Mouse (Mus musculus): ENCODE results near the gene Sh3bgr. TPM values are rescaled to one million over a fixed set of nuclear protein-coding genes. Genes with fewer than 3 reads are reported as not detected.

Gene Sh3bgr
- polyA plus RNA-seq, 1 experiment from 2014 or later = 1.4 TPM

GRCm38 (mm10) chr16:96191531-96192506 is 8.4 kb upstream of the Sh3bgr start, which contains the start of gene Lca5l:
TSS of gene Lca5l (minus strand) at chr16:96192271.
- H3K9me3 ChIP-seq (ENCODE audit: control insufficient read depth, low read length) = no peaks in the 10 kb centered on the region
- no peaks in the 10 kb centered on the region for H3K36me3 ChIP-seq (ENCODE audit: control insufficient read depth, insufficient read depth, low read length)
- WGBS = under 1% methylated on average over 76 of the region's 77 CpGs
- H3K9ac ChIP-seq (replicated peaks; ENCODE audit: low read depth, low read length) = peak within 1 kb of the TSS; percentile 84
- H3K4me3 ChIP-seq (ENCODE audit: low read depth, low read length) = peak within 1 kb of the TSS; percentile 90
- peak within 1 kb of the TSS; percentile 64 for H3K4me2 ChIP-seq (ENCODE audit: low read depth, low read length)
- no peaks in the 10 kb centered on the region for H3K27me3 ChIP-seq (ENCODE audit: control insufficient read depth, insufficient read depth, low read length)
- H3K27ac ChIP-seq (ENCODE audit: low read depth, low read length) = peak within 1 kb of the TSS; percentile 67
- ATAC-seq (ENCODE audit: low read depth) = peak; percentile 97
- H3K4me1 ChIP-seq (ENCODE audit: control insufficient read depth, insufficient read depth, low read length) = no peaks in the 10 kb centered on the region

GRCm38 (mm10) chr16:96200702-96201028 is 415 bp downstream of the Sh3bgr start:
- ATAC-seq (ENCODE audit: low read depth) = no peak
- no peaks in the 10 kb centered on the region for H3K27me3 ChIP-seq (ENCODE audit: control insufficient read depth, insufficient read depth, low read length)
- H3K4me2 ChIP-seq (ENCODE audit: low read depth, low read length) = peak overlapping the region; percentile 42
- H3K4me3 ChIP-seq (ENCODE audit: low read depth, low read length) = no peak overlapping the region
- H3K9ac ChIP-seq (replicated peaks; ENCODE audit: low read depth, low read length) = no peak overlapping the region
- no peak overlapping the region for H3K27ac ChIP-seq (ENCODE audit: low read depth, low read length)
- no peaks in the 10 kb centered on the region for H3K4me1 ChIP-seq (ENCODE audit: control insufficient read depth, insufficient read depth, low read length)
- WGBS = 30% methylated on average over 9 of the region's 9 CpGs
- no peaks in the 10 kb centered on the region for H3K9me3 ChIP-seq (ENCODE audit: control insufficient read depth, low read length)
- H3K36me3 ChIP-seq (ENCODE audit: control insufficient read depth, insufficient read depth, low read length) = no peaks in the 10 kb centered on the region

- 73% methylated on average over 11 of the region's 11 CpGs for WGBS
- H3K27me3 ChIP-seq (ENCODE audit: control insufficient read depth, insufficient read depth, low read length) = no peaks in the 10 kb centered on the region
- H3K36me3 ChIP-seq (ENCODE audit: control insufficient read depth, insufficient read depth, low read length) = no peaks in the 10 kb centered on the region
- no peaks in the 10 kb centered on the region for H3K4me1 ChIP-seq (ENCODE audit: control insufficient read depth, insufficient read depth, low read length)
- H3K27ac ChIP-seq (ENCODE audit: low read depth, low read length) = no peak overlapping the region
- no peak overlapping the region for H3K4me3 ChIP-seq (ENCODE audit: low read depth, low read length)
- no peaks in the 10 kb centered on the region for H3K9me3 ChIP-seq (ENCODE audit: control insufficient read depth, low read length)
- no peak for ATAC-seq (ENCODE audit: low read depth)
- H3K4me2 ChIP-seq (ENCODE audit: low read depth, low read length) = no peak overlapping the region
- H3K9ac ChIP-seq (replicated peaks; ENCODE audit: low read depth, low read length) = no peak overlapping the region
Observed at GRCm38 (mm10) chr16:96201485-96202232, 1.4 kb downstream of the Sh3bgr start.

GRCm38 (mm10) chr16:96209789-96210188 is 9.5 kb downstream of the Sh3bgr start:
- H3K9ac ChIP-seq (replicated peaks; ENCODE audit: low read depth, low read length) = no peak overlapping the region
- no peak overlapping the region for H3K4me2 ChIP-seq (ENCODE audit: low read depth, low read length)
- H3K4me3 ChIP-seq (ENCODE audit: low read depth, low read length) = no peak overlapping the region
- H3K4me1 ChIP-seq (ENCODE audit: control insufficient read depth, insufficient read depth, low read length) = no peaks in the 10 kb centered on the region
- WGBS = 78% methylated on average over 10 of the region's 10 CpGs
- H3K36me3 ChIP-seq (ENCODE audit: control insufficient read depth, insufficient read depth, low read length) = no peaks in the 10 kb centered on the region
- H3K27ac ChIP-seq (ENCODE audit: low read depth, low read length) = no peak overlapping the region
- no peaks in the 10 kb centered on the region for H3K27me3 ChIP-seq (ENCODE audit: control insufficient read depth, insufficient read depth, low read length)
- H3K9me3 ChIP-seq (ENCODE audit: control insufficient read depth, low read length) = no peaks in the 10 kb centered on the region
- ATAC-seq (ENCODE audit: low read depth) = no peak

GRCm38 (mm10) chr16:96210856-96211255 is 10.6 kb downstream of the Sh3bgr start:
- no peaks in the 10 kb centered on the region for H3K9me3 ChIP-seq (ENCODE audit: control insufficient read depth, low read length)
- no peak overlapping the region for H3K4me2 ChIP-seq (ENCODE audit: low read depth, low read length)
- H3K36me3 ChIP-seq (ENCODE audit: control insufficient read depth, insufficient read depth, low read length) = no peaks in the 10 kb centered on the region
- H3K4me1 ChIP-seq (ENCODE audit: control insufficient read depth, insufficient read depth, low read length) = no peaks in the 10 kb centered on the region
- no peak overlapping the region for H3K27ac ChIP-seq (ENCODE audit: low read depth, low read length)
- H3K27me3 ChIP-seq (ENCODE audit: control insufficient read depth, insufficient read depth, low read length) = no peaks in the 10 kb centered on the region
- WGBS = 96% methylated on average over 7 of the region's 7 CpGs
- H3K9ac ChIP-seq (replicated peaks; ENCODE audit: low read depth, low read length) = no peak overlapping the region
- H3K4me3 ChIP-seq (ENCODE audit: low read depth, low read length) = no peak overlapping the region
- ATAC-seq (ENCODE audit: low read depth) = no peak

- H3K4me1 ChIP-seq (ENCODE audit: control insufficient read depth, insufficient read depth, low read length) = no peaks in the 10 kb centered on the region
- WGBS = 92% methylated on average over 4 of the region's 4 CpGs
- no peak for ATAC-seq (ENCODE audit: low read depth)
- no peak overlapping the region for H3K9ac ChIP-seq (replicated peaks; ENCODE audit: low read depth, low read length)
- no peak overlapping the region for H3K4me2 ChIP-seq (ENCODE audit: low read depth, low read length)
- H3K4me3 ChIP-seq (ENCODE audit: low read depth, low read length) = no peak overlapping the region
- H3K27me3 ChIP-seq (ENCODE audit: control insufficient read depth, insufficient read depth, low read length) = no peaks in the 10 kb centered on the region
- H3K9me3 ChIP-seq (ENCODE audit: control insufficient read depth, low read length) = no peaks in the 10 kb centered on the region
- H3K36me3 ChIP-seq (ENCODE audit: control insufficient read depth, insufficient read depth, low read length) = no peaks in the 10 kb centered on the region
- no peak overlapping the region for H3K27ac ChIP-seq (ENCODE audit: low read depth, low read length)
Observed at GRCm38 (mm10) chr16:96213027-96213426, 12.8 kb downstream of the Sh3bgr start.

GRCm38 (mm10) chr16:96221491-96221890 is 21.2 kb downstream of the Sh3bgr start:
- ATAC-seq (ENCODE audit: low read depth) = no peak
- H3K4me1 ChIP-seq (ENCODE audit: control insufficient read depth, insufficient read depth, low read length) = no peaks in the 10 kb centered on the region
- no peak overlapping the region for H3K4me3 ChIP-seq (ENCODE audit: low read depth, low read length)
- H3K9me3 ChIP-seq (ENCODE audit: control insufficient read depth, low read length) = no peaks in the 10 kb centered on the region
- WGBS = 82% methylated on average over 5 of the region's 5 CpGs
- no peak overlapping the region for H3K4me2 ChIP-seq (ENCODE audit: low read depth, low read length)
- H3K27me3 ChIP-seq (ENCODE audit: control insufficient read depth, insufficient read depth, low read length) = no peaks in the 10 kb centered on the region
- H3K9ac ChIP-seq (replicated peaks; ENCODE audit: low read depth, low read length) = no peak overlapping the region
- H3K27ac ChIP-seq (ENCODE audit: low read depth, low read length) = no peak overlapping the region
- no peaks in the 10 kb centered on the region for H3K36me3 ChIP-seq (ENCODE audit: control insufficient read depth, insufficient read depth, low read length)

- no peak overlapping the region for H3K4me3 ChIP-seq (ENCODE audit: low read depth, low read length)
- ATAC-seq (ENCODE audit: low read depth) = no peak
- 82% methylated on average over 3 of the region's 3 CpGs for WGBS
Observed at GRCm38 (mm10) chr16:96221959-96222358, 21.7 kb downstream of the Sh3bgr start.

GRCm38 (mm10) chr16:96222452-96222851 is 22.2 kb downstream of the Sh3bgr start:
- no peaks in the 10 kb centered on the region for H3K27me3 ChIP-seq (ENCODE audit: control insufficient read depth, insufficient read depth, low read length)
- no peaks in the 10 kb centered on the region for H3K4me1 ChIP-seq (ENCODE audit: control insufficient read depth, insufficient read depth, low read length)
- no peak for ATAC-seq (ENCODE audit: low read depth)
- H3K27ac ChIP-seq (ENCODE audit: low read depth, low read length) = no peak overlapping the region
- no peak overlapping the region for H3K4me2 ChIP-seq (ENCODE audit: low read depth, low read length)
- 84% methylated on average over 1 of the region's 1 CpGs for WGBS
- H3K9ac ChIP-seq (replicated peaks; ENCODE audit: low read depth, low read length) = no peak overlapping the region
- no peaks in the 10 kb centered on the region for H3K36me3 ChIP-seq (ENCODE audit: control insufficient read depth, insufficient read depth, low read length)
- no peak overlapping the region for H3K4me3 ChIP-seq (ENCODE audit: low read depth, low read length)
- H3K9me3 ChIP-seq (ENCODE audit: control insufficient read depth, low read length) = no peaks in the 10 kb centered on the region

More at GRCm38 (mm10) chr16:96221959-96222358, 21.7 kb downstream of the Sh3bgr start:
- Histone ChIP-seq H3K27ac (ENCODE audit: low read depth, low read length) (no peak overlapping the region), H3K36me3 (ENCODE audit: control insufficient read depth, insufficient read depth, low read length) (no peaks in the 10 kb centered on the region), H3K9ac (replicated peaks; ENCODE audit: low read depth, low read length) (no peak overlapping the region), H3K4me2 (ENCODE audit: low read depth, low read length) (no peak overlapping the region), H3K4me1 (ENCODE audit: control insufficient read depth, insufficient read depth, low read length) (no peaks in the 10 kb centered on the region), H3K9me3 (ENCODE audit: control insufficient read depth, low read length) (no peaks in the 10 kb centered on the region), H3K27me3 (ENCODE audit: control insufficient read depth, insufficient read depth, low read length) (no peaks in the 10 kb centered on the region)
